Mouse (Mus musculus) thymus, postnatal 0 days (tissue): Measurements from ENCODE around the gene Spata32. TPM values are rescaled to one million over a fixed set of nuclear protein-coding genes. Genes with fewer than 3 reads are reported as not detected.

ENCODE experiments used
- DNase-seq: peaks from one replicate; pipeline ENCODE4 v3.0.0-alpha.2; 2015; ENCODE audit warnings: low spot score
- polyA plus RNA-seq: library from polyadenylated mRNA; unstranded; fragments of >200 nt; fragmentation: Nextera tagmentation; extraction: Ambion mirVana; gene quantifications from 2 replicates; pipeline ENCODE4 v1.2.1, GENCODE M21; 2015

Spata32 gene
- not detected in 2 replicates for polyA plus RNA-seq

DNA sequence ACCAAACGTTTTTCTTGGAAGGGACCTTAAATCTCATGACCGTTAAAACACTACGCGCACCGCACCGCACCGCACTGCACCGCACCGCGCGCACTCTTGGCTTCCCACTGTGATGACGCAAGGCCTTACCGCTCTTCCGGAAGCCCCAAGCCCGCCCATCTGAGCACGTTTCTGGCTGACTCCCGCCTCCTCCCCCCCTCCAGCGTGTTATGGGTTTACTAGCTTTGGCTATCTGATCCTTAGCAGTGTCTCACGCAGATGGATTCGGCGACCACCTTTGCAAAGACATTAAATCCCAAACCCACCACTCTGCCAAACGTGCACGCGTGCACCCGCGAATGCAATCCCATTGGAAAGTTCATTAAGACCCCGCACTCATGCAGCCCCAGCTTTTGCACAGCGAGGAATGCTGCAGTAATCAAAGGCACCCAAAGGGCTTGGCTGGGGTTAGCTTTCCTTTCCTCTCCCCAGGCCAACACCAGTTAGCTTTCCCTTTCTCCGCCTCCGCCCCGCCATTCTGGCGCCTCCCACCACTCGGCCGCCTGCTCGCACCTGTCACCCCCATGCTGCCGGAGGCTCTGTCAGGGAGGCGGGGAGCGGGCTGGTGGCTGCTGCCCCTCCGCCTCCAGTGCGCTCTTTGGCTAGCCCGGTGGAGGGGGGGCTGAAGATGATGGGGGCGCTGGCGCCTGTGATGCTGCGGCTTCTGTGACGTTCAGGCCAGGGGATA, at the start of gene Spata32:
Spata32 (minus strand) TSS at position 643 of the 727 bp plus-strand sequence.
- peak; percentile 85 for DNase-seq

- peak; percentile 99 for DNase-seq
These were observed 49.4 kb upstream of the Spata32 start, which contains the start of gene Map3k14 for GRCm38 (mm10) chr11:103267346-103268219. Gene Map3k14, minus strand, starts transcription at chr11:103267472.

- DNase-seq, result no peak
These were observed 48.6 kb upstream of the Spata32 start for GRCm38 (mm10) chr11:103266729-103267345.

- peak; percentile 21 for DNase-seq
These were observed 47.6 kb upstream of the Spata32 start for GRCm38 (mm10) chr11:103265856-103266255.

DNA sequence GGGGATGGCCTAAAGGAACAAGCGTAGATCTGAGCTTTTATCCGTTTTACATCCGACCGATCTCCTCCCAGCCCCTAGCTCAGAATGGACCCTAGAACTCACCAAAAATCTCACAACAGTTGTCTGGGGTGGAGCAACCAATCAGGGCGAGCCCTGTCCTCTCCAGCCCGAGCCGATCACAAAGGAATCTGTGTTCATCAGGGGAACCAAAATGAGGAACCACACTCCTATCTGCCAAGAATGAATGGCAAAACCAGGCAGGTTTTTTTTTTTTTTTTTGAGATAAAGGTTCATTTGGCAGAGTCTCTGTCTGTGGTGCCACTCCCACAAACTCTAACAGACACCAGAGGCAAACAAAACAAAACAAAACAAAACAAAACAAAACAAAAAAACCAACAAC, 47.0 kb upstream of the Spata32 start:
- no peak for DNase-seq

- peak; percentile 45 for DNase-seq
These were observed 46.3 kb upstream of the Spata32 start for GRCm38 (mm10) chr11:103264427-103265005.

DNA sequence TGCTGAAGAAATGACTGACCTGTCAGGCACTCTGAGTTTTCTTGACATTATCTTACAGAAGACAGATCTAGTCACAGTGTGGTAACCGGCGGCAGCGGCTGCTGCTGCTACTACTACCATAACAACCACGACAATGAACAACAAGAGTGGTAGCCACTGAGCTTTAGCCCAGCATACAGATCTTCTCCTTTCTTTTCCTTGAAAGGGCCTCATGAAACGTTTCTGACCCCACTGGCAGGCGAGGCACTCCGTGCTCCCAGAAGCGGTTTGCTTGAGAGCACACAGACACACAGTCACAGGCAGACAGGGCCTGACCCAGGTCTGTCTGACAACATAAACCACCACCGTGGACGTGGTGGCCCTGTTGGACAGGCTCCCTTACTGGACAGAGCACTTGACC, 45.3 kb upstream of the Spata32 start:
- peak; percentile 24 for DNase-seq

GRCm38 (mm10) chr11:103262412-103263267, 44.4 kb upstream of the Spata32 start:
- DNase-seq, result peak; percentile 77

GRCm38 (mm10) chr11:103261671-103262411, 43.6 kb upstream of the Spata32 start:
- DNase-seq, result no peak

DNA sequence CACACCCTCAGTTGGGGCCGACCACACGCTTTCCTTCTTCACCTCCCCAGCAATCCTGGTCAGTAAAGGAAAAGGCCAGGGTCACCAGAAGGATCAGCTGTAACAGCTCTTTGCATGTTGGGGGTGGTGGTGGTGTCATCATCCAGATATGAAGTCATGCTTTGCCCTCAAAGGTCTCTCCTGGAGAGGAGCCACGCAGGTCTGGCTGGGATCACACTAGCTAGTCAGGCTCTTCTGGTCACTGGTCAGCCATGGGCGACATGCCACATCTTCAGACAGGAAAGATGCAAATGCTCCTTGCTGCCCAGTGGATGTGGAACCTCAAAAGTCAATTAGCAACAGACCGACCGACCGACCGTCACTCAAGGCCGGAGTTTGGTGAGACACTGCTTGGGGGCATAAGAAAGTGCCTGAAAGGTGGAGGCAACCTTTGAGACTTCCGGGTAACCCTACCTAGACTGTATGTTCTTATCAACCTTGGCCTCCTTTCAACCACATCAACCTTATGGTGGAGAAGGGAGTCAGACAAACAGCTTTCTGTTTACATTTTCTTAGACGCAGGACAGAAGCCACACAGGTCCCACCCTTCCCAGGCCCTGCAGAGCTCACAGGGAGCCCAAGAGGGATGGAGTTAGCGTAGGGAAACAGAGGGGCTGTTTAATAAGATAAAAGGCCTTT, 42.4 kb upstream of the Spata32 start:
- no peak for DNase-seq

- DNase-seq, result no peak
These were observed 41.8 kb upstream of the Spata32 start for GRCm38 (mm10) chr11:103260034-103260433.

DNA sequence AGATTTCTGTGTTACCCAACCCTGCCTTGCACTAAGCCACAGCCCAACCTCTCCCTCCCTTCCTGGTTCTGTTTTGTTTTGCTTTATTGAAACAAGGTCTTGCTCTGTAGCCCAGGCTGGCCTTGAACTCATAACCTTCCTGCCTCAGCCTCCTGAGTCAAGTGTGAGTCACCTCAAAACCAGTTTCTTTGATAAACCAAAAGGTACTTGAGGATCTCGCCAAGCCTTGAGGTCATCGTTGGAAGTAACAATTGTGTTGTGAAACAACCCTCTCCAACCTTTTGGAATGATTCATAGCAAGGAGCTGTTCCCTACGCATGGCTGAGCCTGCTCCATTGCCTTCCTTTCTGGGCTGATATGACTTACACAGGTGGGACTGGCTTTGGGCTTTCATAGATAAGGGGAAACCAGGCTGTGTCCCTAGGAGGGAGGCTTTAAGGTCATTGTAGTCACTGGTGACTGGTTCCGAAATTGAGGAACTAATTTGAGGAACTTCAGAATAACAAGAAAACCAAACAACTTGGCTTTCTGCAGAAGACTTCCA, 39.8 kb upstream of the Spata32 start:
- DNase-seq, result no peak

- peak; percentile 33 for DNase-seq
These were observed 35.4 kb upstream of the Spata32 start for GRCm38 (mm10) chr11:103253605-103254004.

DNA sequence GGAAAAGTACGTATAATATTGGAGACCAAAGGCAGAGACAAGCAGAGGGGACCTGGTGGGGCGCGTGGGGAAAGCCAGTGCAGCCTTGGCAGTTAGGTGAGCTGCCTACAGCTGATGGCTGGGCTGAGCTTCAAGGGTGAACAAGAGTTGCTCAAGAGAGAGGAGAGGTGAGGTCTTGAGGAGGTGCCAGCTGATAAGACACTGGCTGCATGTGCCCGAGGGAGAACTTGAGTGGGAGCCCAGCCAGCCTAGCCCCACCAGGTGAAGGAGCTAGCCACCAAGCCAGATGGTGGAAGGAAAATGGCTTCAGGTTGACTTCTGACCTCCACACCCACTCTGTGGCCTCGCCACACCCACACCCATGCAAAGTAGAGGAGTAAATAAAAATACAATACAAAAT, 34.1 kb upstream of the Spata32 start:
- no peak for DNase-seq

DNA sequence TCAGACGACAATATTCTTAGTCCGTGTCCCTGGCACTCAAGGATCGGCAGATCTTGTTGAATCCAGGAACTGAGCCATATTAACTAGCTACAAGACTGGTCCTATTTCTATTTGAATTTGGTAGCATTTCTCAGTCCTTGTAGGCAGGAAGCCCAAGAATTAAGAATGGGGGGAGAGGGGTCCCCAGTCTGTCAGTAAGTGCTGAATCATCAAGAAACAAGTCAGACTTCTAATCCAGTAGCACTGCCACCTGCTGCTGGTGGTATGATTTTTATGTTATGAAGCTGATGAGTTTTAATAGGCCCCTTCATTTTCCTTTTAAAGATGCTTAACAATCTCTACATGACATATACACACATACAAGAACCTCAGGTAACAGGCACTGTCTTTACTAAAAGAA, 32.1 kb upstream of the Spata32 start:
- DNase-seq, result no peak

GRCm38 (mm10) chr11:103249509-103249908, 31.3 kb upstream of the Spata32 start:
- no peak for DNase-seq

GRCm38 (mm10) chr11:103248837-103249236, 30.6 kb upstream of the Spata32 start:
- no peak for DNase-seq

- DNase-seq, result no peak
These were observed 29.4 kb upstream of the Spata32 start for GRCm38 (mm10) chr11:103247504-103248177.
